Comparison of ENCODE assay signal across 21 mouse cellular contexts in genomic region chrX:142696789-142697188, GRCm38 (mm10).
"Had no signal": no experiment of that assay in that cellular context is flagged by ENCODE, and none has a peak within 500 bp of the region (broad histone marks: within the 10 kb centered on the region; RNA-seq: fewer than 3 reads in every experiment).

No protein-coding gene starts in this region.

- H3K4me3 ChIP-seq: limb, embryonic 12.5 days; limb, embryonic 15.5 days; midbrain, embryonic 12.5 days; midbrain, embryonic 15.5 days; neural tube, embryonic 12.5 days; neural tube, embryonic 15.5 days had no signal

- H3K36me3 ChIP-seq: limb, embryonic 15.5 days; midbrain, embryonic 12.5 days; midbrain, embryonic 15.5 days; neural tube, embryonic 12.5 days; neural tube, embryonic 15.5 days had no signal

- H3K9ac ChIP-seq: limb, embryonic 12.5 days; limb, embryonic 15.5 days; liver, embryonic 14.5 days; liver, postnatal 0 days; lung, embryonic 14.5 days; midbrain, embryonic 12.5 days; midbrain, embryonic 15.5 days; neural tube, embryonic 12.5 days; neural tube, embryonic 15.5 days had no signal

- H3K9me3 ChIP-seq: limb, embryonic 12.5 days; limb, embryonic 15.5 days; midbrain, embryonic 12.5 days; midbrain, embryonic 15.5 days; neural tube, embryonic 12.5 days; neural tube, embryonic 15.5 days had no signal

- H3K4me2 ChIP-seq: limb, embryonic 12.5 days; limb, embryonic 15.5 days; liver, embryonic 11.5 days; lung, embryonic 14.5 days; midbrain, embryonic 12.5 days; midbrain, embryonic 15.5 days; neural tube, embryonic 12.5 days; neural tube, embryonic 15.5 days had no signal

- H3K4me1 ChIP-seq: midbrain, embryonic 12.5 days; midbrain, embryonic 15.5 days; neural tube, embryonic 12.5 days; neural tube, embryonic 15.5 days had no signal

- H3K27ac ChIP-seq: limb, embryonic 12.5 days; limb, embryonic 15.5 days; liver, embryonic 14.5 days; macrophage; midbrain, embryonic 12.5 days; midbrain, embryonic 15.5 days; neural tube, embryonic 12.5 days; neural tube, embryonic 15.5 days; stomach, postnatal 0 days had no signal

- ATAC-seq: liver, postnatal 0 days; lung, postnatal 0 days; midbrain, embryonic 15.5 days had no signal

- DNase-seq: kidney, postnatal 10 days; kidney, postnatal 4 days; left cerebral cortex, postnatal 4 days; liver, postnatal 0 days; lung, embryonic 14.5 days; right cerebral cortex, adult 18-20 months; right cerebral cortex, postnatal 14 days; right cerebral cortex, postnatal 4 days; thymus, adult 2 months; thymus, postnatal 25 days had no signal

- H3K27me3 ChIP-seq: neural tube, embryonic 12.5 days had no signal
